Mouse (Mus musculus) CH12.LX (cell line): ENCODE results near the gene Itprip. TPM values are rescaled to one million over a fixed set of nuclear protein-coding genes. Genes with fewer than 3 reads are reported as not detected.

Source experiments
- DNase-seq: peaks from one replicate; pipeline ENCODE4 v3.0.0-alpha.2; 2013; ENCODE audit errors: extremely low read depth
- H3K27ac ChIP-seq: 2 replicates; pipeline ENCODE4 v1.5.1; 2012; ENCODE audit warnings: low read depth, mild to moderate bottlenecking, control low read depth, moderate library complexity; ENCODE audit not compliant: insufficient read depth
- H3K27me3 ChIP-seq: replicated peaks from 2 replicates; pipeline ENCODE3; 2012; ENCODE audit warnings: inconsistent platforms
- H3K36me3 ChIP-seq, 2 experiments: replicated peaks in 1 of 2; 2 replicates each; pipeline versions ENCODE3 to v1.6.1; 2012; ENCODE audit warnings: inconsistent platforms in 1 of 2, low read length in 1 of 2, mild to moderate bottlenecking in 1 of 2, mixed read lengths in 1 of 2, moderate library complexity in 1 of 2; ENCODE audit not compliant: control insufficient read depth in 1 of 2, insufficient read depth in 1 of 2
- H3K4me1 ChIP-seq, 2 experiments: 2 replicates each; pipeline ENCODE4 v1.6.1; 2012; ENCODE audit warnings: inconsistent platforms in 1 of 2, moderate library complexity in 1 of 2; ENCODE audit not compliant: insufficient read depth in 2 of 2, control insufficient read depth in 1 of 2
- H3K4me2 ChIP-seq: 2 replicates; pipeline ENCODE4 v1.6.1; 2012; ENCODE audit warnings: low read depth, mild to moderate bottlenecking, control low read depth; ENCODE audit not compliant: poor library complexity, insufficient read depth, severe bottlenecking
- H3K4me3 ChIP-seq, 3 experiments: fragments of 150-350 bp in 1 of 3; sonication (generic) in 1 of 3; replicated peaks in 1 of 3; 2 replicates each; pipeline versions ENCODE3 to v1.5.1; 2011 to 2012; ENCODE audit warnings: low read depth in 2 of 3, low read length in 2 of 3, mild to moderate bottlenecking in 2 of 3, moderate library complexity in 2 of 3, control low read depth in 1 of 3, improper control_type of control experiment in 1 of 3, inconsistent platforms in 1 of 3, mixed read lengths in 1 of 3; ENCODE audit not compliant: poor library complexity in 1 of 3
- H3K79me2 ChIP-seq: replicated peaks from 2 replicates; pipeline ENCODE4 v1.6.1; 2012; ENCODE audit warnings: mild to moderate bottlenecking, moderate library complexity; ENCODE audit not compliant: control insufficient read depth, poor library complexity, insufficient read depth, severe bottlenecking; ENCODE audit errors: extremely low read depth
- H3K9ac ChIP-seq: 2 replicates; pipeline ENCODE4 v1.6.1; 2012; ENCODE audit warnings: low read depth, mild to moderate bottlenecking, control low read depth, moderate library complexity; ENCODE audit not compliant: insufficient read depth
- H3K9me3 ChIP-seq: replicated peaks from 2 replicates; pipeline ENCODE3; 2012; ENCODE audit warnings: low read length, inconsistent platforms, mixed read lengths
- CHD1 ChIP-seq: IDR thresholded peaks from 2 replicates; pipeline ENCODE4 v1.6.1; 2012; ENCODE audit warnings: low read depth, low read length, improper control_type of control experiment, inconsistent platforms
- CHD2 ChIP-seq: IDR thresholded peaks from 2 replicates; pipeline ENCODE4 v1.6.1; 2011; ENCODE audit warnings: low read length, improper control_type of control experiment
- CTCF ChIP-seq, 2 experiments: IDR thresholded peaks in 1 of 2; conservative IDR thresholded peaks in 1 of 2; 2 replicates each; pipeline ENCODE4 v1.5.1; 2011 to 2012; ENCODE audit warnings: low read depth in 2 of 2, low read length in 2 of 2, improper control_type of control experiment in 1 of 2, inconsistent platforms in 1 of 2, mild to moderate bottlenecking in 1 of 2, moderate library complexity in 1 of 2
- E2F4 ChIP-seq: IDR thresholded peaks from 2 replicates; pipeline ENCODE4 v1.6.1; 2011; ENCODE audit warnings: low read depth, low read length, improper control_type of control experiment; ENCODE audit not compliant: insufficient replicate concordance
- ELF1 ChIP-seq: IDR thresholded peaks from 2 replicates; pipeline ENCODE4 v1.6.1; 2014; ENCODE audit warnings: low read depth, mild to moderate bottlenecking, inconsistent platforms, low read length, improper control_type of control experiment
- EP300 ChIP-seq: IDR thresholded peaks from 2 replicates; pipeline ENCODE4 v1.6.1; 2011; ENCODE audit warnings: low read length, improper control_type of control experiment
- ETS1 ChIP-seq: conservative IDR thresholded peaks from 2 replicates; pipeline ENCODE4 v1.6.1; 2012; ENCODE audit warnings: low read depth, mild to moderate bottlenecking, inconsistent platforms, low read length, improper control_type of control experiment, moderate library complexity
- GABPA ChIP-seq: IDR thresholded peaks from 2 replicates; pipeline ENCODE4 v1.6.1; 2012; ENCODE audit warnings: low read depth, low read length, improper control_type of control experiment, inconsistent platforms; ENCODE audit not compliant: insufficient replicate concordance
- HCFC1 ChIP-seq: IDR thresholded peaks from 2 replicates; pipeline ENCODE4 v1.6.1; 2012; ENCODE audit warnings: low read depth, mild to moderate bottlenecking, inconsistent platforms, low read length, improper control_type of control experiment
- IRF4 ChIP-seq: IDR thresholded peaks from 2 replicates; pipeline ENCODE4 v1.6.1; 2014; ENCODE audit warnings: low read depth, mild to moderate bottlenecking, inconsistent platforms, low read length, improper control_type of control experiment
- JUN ChIP-seq: IDR thresholded peaks from 2 replicates; pipeline ENCODE4 v1.6.1; 2011; ENCODE audit warnings: low read depth, mild to moderate bottlenecking, low read length, improper control_type of control experiment, moderate library complexity; ENCODE audit not compliant: insufficient read depth
- JUND ChIP-seq: conservative IDR thresholded peaks from 2 replicates; pipeline ENCODE4 v1.6.1; 2011; ENCODE audit warnings: low read depth, low read length, improper control_type of control experiment
- KAT2A ChIP-seq: IDR thresholded peaks from 2 replicates; pipeline ENCODE4 v1.6.1; 2012; ENCODE audit warnings: low read length, improper control_type of control experiment, inconsistent platforms; ENCODE audit not compliant: insufficient replicate concordance
- MAFK ChIP-seq: IDR thresholded peaks from 2 replicates; pipeline ENCODE4 v1.6.1; 2011; ENCODE audit warnings: low read length, improper control_type of control experiment; ENCODE audit not compliant: insufficient replicate concordance
- MAX ChIP-seq: IDR thresholded peaks from 2 replicates; pipeline ENCODE4 v1.6.1; 2011; ENCODE audit warnings: low read length, improper control_type of control experiment
- MAZ ChIP-seq: IDR thresholded peaks from 2 replicates; pipeline ENCODE4 v1.6.1; 2012; ENCODE audit warnings: low read depth, mild to moderate bottlenecking, inconsistent platforms, low read length, improper control_type of control experiment, moderate library complexity
- MEF2A ChIP-seq: IDR thresholded peaks from 2 replicates; pipeline ENCODE4 v1.6.1; 2014; ENCODE audit warnings: low read depth, mild to moderate bottlenecking, inconsistent platforms, low read length, improper control_type of control experiment, borderline replicate concordance
- MXI1 ChIP-seq: IDR thresholded peaks from 2 replicates; pipeline ENCODE4 v1.6.1; 2011; ENCODE audit warnings: mild to moderate bottlenecking, low read depth, low read length, improper control_type of control experiment
- MYC ChIP-seq: IDR thresholded peaks from 2 replicates; pipeline ENCODE4 v1.6.1; 2011; ENCODE audit warnings: low read depth, mild to moderate bottlenecking, improper control_type of control experiment, low read length
- NELFE ChIP-seq: IDR thresholded peaks from 2 replicates; pipeline ENCODE4 v1.6.1; 2011; ENCODE audit warnings: low read depth, low read length, improper control_type of control experiment
- NRF1 ChIP-seq: IDR thresholded peaks from 2 replicates; pipeline ENCODE4 v1.6.1; 2014; ENCODE audit warnings: low read depth, mild to moderate bottlenecking, inconsistent platforms, low read length, improper control_type of control experiment, moderate library complexity
- PAX5 ChIP-seq: IDR thresholded peaks from 2 replicates; pipeline ENCODE4 v1.6.1; 2012; ENCODE audit warnings: low read length, inconsistent platforms, mixed read lengths
- POLR2A ChIP-seq: IDR thresholded peaks from 2 replicates; pipeline ENCODE4 v1.6.1; 2011; ENCODE audit warnings: low read depth, mild to moderate bottlenecking, improper control_type of control experiment, low read length
- POLR2AphosphoS2 ChIP-seq: IDR thresholded peaks from 2 replicates; pipeline ENCODE4 v1.6.1; 2011; ENCODE audit warnings: low read depth, low read length, improper control_type of control experiment
- RAD21 ChIP-seq: IDR thresholded peaks from 2 replicates; pipeline ENCODE4 v1.6.1; 2011; ENCODE audit warnings: low read depth, mild to moderate bottlenecking, low read length, improper control_type of control experiment, moderate library complexity
- RCOR1 ChIP-seq: conservative IDR thresholded peaks from 2 replicates; pipeline ENCODE4 v1.6.1; 2012; ENCODE audit warnings: low read depth, mild to moderate bottlenecking, inconsistent platforms, low read length, improper control_type of control experiment
- SIN3A ChIP-seq: IDR thresholded peaks from 2 replicates; pipeline ENCODE4 v1.6.1; 2012; ENCODE audit warnings: low read length, improper control_type of control experiment, inconsistent platforms
- SMC3 ChIP-seq: IDR thresholded peaks from 2 replicates; pipeline ENCODE4 v1.6.1; 2011; ENCODE audit warnings: low read depth, low read length, improper control_type of control experiment
- TBP ChIP-seq: conservative IDR thresholded peaks from 2 replicates; pipeline ENCODE4 v1.6.1; 2011; ENCODE audit warnings: low read depth, low read length, improper control_type of control experiment
- TCF12 ChIP-seq: IDR thresholded peaks from 2 replicates; pipeline ENCODE4 v1.6.1; 2014; ENCODE audit warnings: low read depth, mild to moderate bottlenecking, inconsistent platforms, low read length, improper control_type of control experiment
- UBTF ChIP-seq: IDR thresholded peaks from 2 replicates; pipeline ENCODE4 v1.6.1; 2012; ENCODE audit warnings: low read depth, mild to moderate bottlenecking, inconsistent platforms, low read length, improper control_type of control experiment, moderate library complexity
- USF1 ChIP-seq: IDR thresholded peaks from 2 replicates; pipeline ENCODE4 v1.6.1; 2014; ENCODE audit warnings: low read depth, mild to moderate bottlenecking, inconsistent platforms, low read length, improper control_type of control experiment
- USF2 ChIP-seq: conservative IDR thresholded peaks from 2 replicates; pipeline ENCODE4 v1.6.1; 2011; ENCODE audit warnings: low read depth, low read length, improper control_type of control experiment
- ZC3H11A ChIP-seq: IDR thresholded peaks from 2 replicates; pipeline ENCODE4 v1.6.1; 2012; ENCODE audit warnings: low read depth, mild to moderate bottlenecking, inconsistent platforms, low read length, improper control_type of control experiment
- ZKSCAN1 ChIP-seq: IDR thresholded peaks from 2 replicates; pipeline ENCODE4 v1.6.1; 2012; ENCODE audit warnings: low read depth, inconsistent platforms, low read length, improper control_type of control experiment, borderline replicate concordance
- ZMIZ1 ChIP-seq: IDR thresholded peaks from 2 replicates; pipeline ENCODE4 v1.6.1; 2012; ENCODE audit warnings: low read depth, mild to moderate bottlenecking, inconsistent platforms, low read length, improper control_type of control experiment
- ZNF384 ChIP-seq: IDR thresholded peaks from 2 replicates; pipeline ENCODE4 v1.6.1; 2012; ENCODE audit warnings: low read depth, low read length, improper control_type of control experiment, inconsistent platforms
- dilution Hi-C: fragments of 300-500 bp; cut with MboI; formaldehyde crosslinking; loops from 2 replicates; pipeline ENCODE4 v1.14.3; 2020; ENCODE audit warnings: low sequenced_read_pairs; ENCODE audit not compliant: extremely low pct_unique_long_range_greater_than_20kb, extremely low pct_ligation_motif_present
- in situ Hi-C: fragments of 300-500 bp; cut with MboI; formaldehyde crosslinking; loops from 3 replicates; pipeline ENCODE4 v1.14.3; 2019; ENCODE audit warnings: low sequenced_read_pairs, low pct_ligation_motif_present, low pct_unique_long_range_greater_than_20kb, mixed read lengths
- polyA plus RNA-seq: library from polyadenylated mRNA; unstranded; fragments of >175 nt; gene quantifications from 2 replicates; pipeline ENCODE4 v1.2.1, GENCODE M21; 2012; ENCODE audit warnings: low read depth; ENCODE audit not compliant: insufficient read length
- total RNA-seq, 2 experiments: library from RNA; depleted of rRNA; stranded (reverse); fragments of 300-350 nt in 1 of 2; fragments of >200 nt in 1 of 2; gene quantifications; 2 replicates each; pipeline ENCODE4 v1.2.3; 2012 to 2014

Gene Itprip
- total and polyA plus RNA-seq, 3 experiments: 9.5 to 10.9 (median 9.9) TPM

- H3K27me3 ChIP-seq: peaks cover 2% of the 10 kb centered on the region
- H3K4me2 ChIP-seq: peak within 1 kb of the TSS; percentile 60
- H3K27ac ChIP-seq: peak within 1 kb of the TSS; percentile 5; the same call in 1 of the 2 replicates
- no peaks in the 10 kb centered on the region for H3K79me2 ChIP-seq
- H3K36me3 ChIP-seq: peaks cover 12 to 33% of the 10 kb centered on the region in 2 experiments
- H3K9ac ChIP-seq: peak within 1 kb of the TSS; percentile 78
- in situ Hi-C loops (loop anchor here (25.0 kb wide), 1 partner anchor 493 kb away; no protein-coding TSS in a partner anchor), dilution Hi-C loops (no loop called here)
- H3K4me3 ChIP-seq: peak within 1 kb of the TSS; percentile 61 to 77 (median 76)
- H3K9me3 ChIP-seq: no peaks in the 10 kb centered on the region
- peaks cover 19 to 43% of the 10 kb centered on the region in 2 experiments for H3K4me1 ChIP-seq
- DNase-seq: peak; percentile 72
- no peak for TF ChIP-seq CTCF (conservative IDR thresholded peaks at IDR 0.05 in 1 of 2, IDR thresholded peaks at IDR 0.05 in 1 of 2; ENCODE audit: low read depth in 2 of 2, low read length in 2 of 2)
- TF ChIP-seq MAX: peak; percentile 90
- TF ChIP-seq SIN3A: peak; percentile 93
- TF ChIP-seq PAX5: no peak
- no peak for TF ChIP-seq USF2
- TF ChIP-seq IRF4: peak; percentile 42; the same call in 1 of the 2 replicates
- peak; percentile 85 for TF ChIP-seq MAZ
- no peak for TF ChIP-seq SMC3
- no peak for TF ChIP-seq CHD2
- TF ChIP-seq POLR2AphosphoS2: peak; percentile 66; the same call in 1 of the 2 replicates
- TF ChIP-seq GABPA: no peak
- TF ChIP-seq ETS1: no peak
- peak; percentile 96 for TF ChIP-seq MXI1
- peak; percentile 56; the same call in 1 of the 2 replicates for TF ChIP-seq TCF12
- no peak for TF ChIP-seq JUND
- TF ChIP-seq NRF1: peak; percentile 6; the same call in 1 of the 2 replicates
- TF ChIP-seq USF1: no peak; the same call in 1 of the 2 replicates
- TF ChIP-seq E2F4: no peak
- no peak for TF ChIP-seq MAFK
- no peak for TF ChIP-seq CHD1
- TF ChIP-seq ZMIZ1: peak; percentile 87
- peak; percentile 78 for TF ChIP-seq TBP
- TF ChIP-seq HCFC1: peak; percentile 44
- TF ChIP-seq MEF2A: no peak
- TF ChIP-seq ZC3H11A: no peak
- no peak for TF ChIP-seq KAT2A
- no peak for TF ChIP-seq UBTF
- no peak for TF ChIP-seq ZNF384
- TF ChIP-seq EP300: no peak
- peak; percentile 81; the same call in 1 of the 2 replicates for TF ChIP-seq MYC
- TF ChIP-seq NELFE: peak; percentile 93
- TF ChIP-seq JUN: no peak
- peak; percentile 96 for TF ChIP-seq POLR2A
- no peak for TF ChIP-seq RAD21
- TF ChIP-seq ZKSCAN1: no peak
- no peak for TF ChIP-seq RCOR1
- peak; percentile 25 for TF ChIP-seq ELF1
Measured at GRCm38 (mm10) chr19:47854796-47855783, 64.0 kb downstream of the Itprip start, which contains the start of gene Gsto1. Gene Gsto1 (plus strand): TSS chr19:47854970.
